Mouse (Mus musculus): ENCODE measurements at regions not wholly inside any gene's neighbourhood (a gene's known extent, or its start where the extent isn't known, plus 50 kb on each side); places are given as distances from the start of the nearest gene placed in this dataset.
A peak's percentile ranks its signal among the peaks of the same experiment; 100 is the strongest.

GRCm38 (mm10) chr2:28287210-28287860 is 94.5 kb downstream of the Olfm1 start:
- peak; percentile 66 for ATAC-seq (ENCODE audit: low FRiP score)
- Histone ChIP-seq H3K27ac (replicated peaks) (peak overlapping the region; percentile 48; the same call in 1 of the 2 replicates), H3K27me3 (replicated peaks) (no peaks in the 10 kb centered on the region), H3K4me1 (peaks cover 18% of the 10 kb centered on the region), H3K4me2 (no peak overlapping the region), H3K9me3 (replicated peaks) (no peaks in the 10 kb centered on the region), H3K9ac (replicated peaks) (no peak overlapping the region), H3K4me3 (replicated peaks) (no peak overlapping the region), H3K36me3 (no peaks in the 10 kb centered on the region)
- 31% methylated on average over 10 of the region's 10 CpGs for WGBS

- Histone ChIP-seq H3K9ac (replicated peaks) (no peak overlapping the region), H3K4me3 (replicated peaks) (no peak overlapping the region), H3K36me3 (no peaks in the 10 kb centered on the region), H3K27me3 (replicated peaks) (no peaks in the 10 kb centered on the region), H3K4me1 (peaks cover 21% of the 10 kb centered on the region), H3K4me2 (no peak overlapping the region), H3K9me3 (replicated peaks) (no peaks in the 10 kb centered on the region), H3K27ac (replicated peaks) (no peak overlapping the region)
- WGBS: 91% methylated on average over 6 of the region's 6 CpGs
- no peak for ATAC-seq (ENCODE audit: low FRiP score)
Observed at GRCm38 (mm10) chr2:28289339-28289738, 96.5 kb downstream of the Olfm1 start.

GRCm38 (mm10) chr2:28289860-28290471 is 97.2 kb downstream of the Olfm1 start:
- WGBS: 65% methylated on average over 11 of the region's 11 CpGs
- H3K4me3 ChIP-seq (replicated peaks): no peak overlapping the region
- H3K9ac ChIP-seq (replicated peaks): no peak overlapping the region
- H3K27ac ChIP-seq (replicated peaks): no peak overlapping the region
- no peaks in the 10 kb centered on the region for H3K9me3 ChIP-seq (replicated peaks)
- H3K36me3 ChIP-seq: no peaks in the 10 kb centered on the region
- H3K4me2 ChIP-seq: no peak overlapping the region
- no peak for ATAC-seq (ENCODE audit: low FRiP score)
- H3K27me3 ChIP-seq (replicated peaks): no peaks in the 10 kb centered on the region
- peaks cover 28% of the 10 kb centered on the region for H3K4me1 ChIP-seq

DNA sequence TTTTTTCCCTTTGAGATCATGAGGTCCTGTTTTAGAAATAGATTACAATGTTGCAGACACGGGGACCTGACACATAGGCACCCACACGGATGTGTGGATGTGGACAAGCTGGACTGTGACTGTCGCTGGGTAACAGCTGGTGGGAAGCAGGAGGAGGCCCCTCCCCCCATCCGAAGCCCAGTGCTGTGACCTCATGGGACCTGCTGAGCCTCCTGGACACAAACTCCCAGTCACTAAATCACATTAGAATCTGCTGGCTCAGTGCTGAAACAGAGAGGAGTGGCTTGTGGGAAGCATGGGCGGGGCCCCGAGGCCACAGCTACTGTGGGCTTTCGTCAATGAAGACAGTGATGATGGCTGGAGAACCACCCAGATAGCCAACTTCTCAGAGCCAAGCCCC is 101.7 kb downstream of the Olfm1 start:
- no peak for ATAC-seq (ENCODE audit: low FRiP score)
- Histone ChIP-seq H3K9me3 (replicated peaks) (no peaks in the 10 kb centered on the region), H3K36me3 (no peaks in the 10 kb centered on the region)

GRCm38 (mm10) chr2:28296183-28296582 is 103.4 kb downstream of the Olfm1 start:
- Histone ChIP-seq H3K9me3 (replicated peaks) (no peaks in the 10 kb centered on the region), H3K4me1 (peaks cover 49% of the 10 kb centered on the region), H3K4me3 (replicated peaks) (no peak overlapping the region), H3K36me3 (no peaks in the 10 kb centered on the region), H3K27me3 (replicated peaks) (no peaks in the 10 kb centered on the region), H3K27ac (replicated peaks) (peak overlapping the region; percentile 83), H3K9ac (replicated peaks) (no peak overlapping the region), H3K4me2 (peak overlapping the region; percentile 5; the same call in 1 of the 2 replicates)
- peak; percentile 88 for ATAC-seq (ENCODE audit: low FRiP score)
- WGBS: 22% methylated on average over 12 of the region's 12 CpGs

More for the DNA sequence above, 101.7 kb downstream of the Olfm1 start:
- 38% methylated on average over 7 of the region's 7 CpGs for WGBS
- H3K27ac ChIP-seq (replicated peaks): no peak overlapping the region
- H3K9ac ChIP-seq (replicated peaks): no peak overlapping the region
- H3K4me3 ChIP-seq (replicated peaks): no peak overlapping the region
- no peak overlapping the region for H3K4me2 ChIP-seq
- H3K27me3 ChIP-seq (replicated peaks): no peaks in the 10 kb centered on the region
- H3K4me1 ChIP-seq: peaks cover 51% of the 10 kb centered on the region

DNA sequence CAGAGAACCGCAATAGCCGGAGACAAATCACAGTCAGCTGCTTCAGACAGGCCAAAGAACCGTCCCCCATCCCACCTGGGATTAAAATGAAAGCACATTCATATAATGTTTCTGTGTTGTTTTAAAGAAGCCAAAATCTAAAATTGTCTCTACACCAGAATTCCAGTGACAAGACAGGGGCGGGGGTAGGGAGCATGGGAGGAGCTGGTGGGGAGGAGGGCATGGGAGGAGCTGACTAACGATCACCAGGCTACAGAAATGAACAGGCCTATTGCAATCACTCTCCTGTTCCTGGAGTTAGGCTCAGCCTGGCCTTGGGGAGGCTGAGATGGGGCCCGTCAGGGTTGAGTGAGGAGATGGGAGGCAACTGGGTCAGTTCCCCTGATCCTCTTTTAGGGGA is 105.9 kb downstream of the Olfm1 start:
- Histone ChIP-seq H3K27me3 (replicated peaks) (no peaks in the 10 kb centered on the region), H3K9ac (replicated peaks) (no peak overlapping the region), H3K36me3 (no peaks in the 10 kb centered on the region), H3K9me3 (replicated peaks) (no peaks in the 10 kb centered on the region), H3K4me1 (peaks cover 39% of the 10 kb centered on the region), H3K4me2 (no peak overlapping the region), H3K27ac (replicated peaks) (no peak overlapping the region), H3K4me3 (replicated peaks) (no peak overlapping the region)
- ATAC-seq (ENCODE audit: low FRiP score): no peak
- WGBS: 47% methylated on average over 6 of the region's 6 CpGs

- no peak overlapping the region for H3K9ac ChIP-seq (replicated peaks)
- H3K4me3 ChIP-seq (replicated peaks): no peak overlapping the region
- 84% methylated on average over 2 of the region's 2 CpGs for WGBS
- no peak overlapping the region for H3K27ac ChIP-seq (replicated peaks)
- no peaks in the 10 kb centered on the region for H3K9me3 ChIP-seq (replicated peaks)
- H3K4me1 ChIP-seq: peaks cover 35% of the 10 kb centered on the region
- no peaks in the 10 kb centered on the region for H3K36me3 ChIP-seq
- no peaks in the 10 kb centered on the region for H3K27me3 ChIP-seq (replicated peaks)
- ATAC-seq (ENCODE audit: low FRiP score): no peak
- no peak overlapping the region for H3K4me2 ChIP-seq
Observed at GRCm38 (mm10) chr2:28299346-28299745, 106.6 kb downstream of the Olfm1 start.

DNA sequence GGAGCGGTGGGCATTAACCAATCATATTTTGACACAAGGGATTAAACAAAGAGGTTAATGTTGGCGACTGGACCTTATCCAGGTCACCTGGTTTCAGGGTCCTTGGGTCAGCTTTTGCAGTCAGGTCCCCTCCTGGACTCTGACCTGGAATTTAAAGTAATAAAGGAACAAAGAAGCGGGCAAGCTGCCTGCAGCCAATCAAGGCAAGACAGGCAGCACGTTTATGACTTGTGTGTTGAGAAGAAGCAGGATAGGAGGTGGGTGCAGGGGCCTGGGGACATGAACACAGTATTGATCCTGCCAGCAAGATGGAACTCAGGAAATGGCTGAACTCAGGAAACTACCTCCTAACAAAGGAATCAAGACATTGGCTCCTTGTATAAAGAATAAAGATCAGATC is 108.5 kb downstream of the Olfm1 start:
- Histone ChIP-seq H3K27ac (replicated peaks) (no peak overlapping the region), H3K4me2 (no peak overlapping the region), H3K9ac (replicated peaks) (no peak overlapping the region), H3K4me3 (replicated peaks) (no peak overlapping the region), H3K9me3 (replicated peaks) (no peaks in the 10 kb centered on the region), H3K4me1 (peaks cover 17% of the 10 kb centered on the region), H3K36me3 (no peaks in the 10 kb centered on the region), H3K27me3 (replicated peaks) (no peaks in the 10 kb centered on the region)
- 69% methylated on average over 4 of the region's 4 CpGs for WGBS
- no peak for ATAC-seq (ENCODE audit: low FRiP score)

GRCm38 (mm10) chr2:28303936-28304335 is 111.1 kb downstream of the Olfm1 start:
- Histone ChIP-seq H3K9ac (replicated peaks) (no peak overlapping the region), H3K27ac (replicated peaks) (no peak overlapping the region), H3K36me3 (no peaks in the 10 kb centered on the region), H3K4me1 (peaks cover 5% of the 10 kb centered on the region), H3K9me3 (replicated peaks) (no peaks in the 10 kb centered on the region), H3K4me3 (replicated peaks) (no peak overlapping the region), H3K4me2 (no peak overlapping the region), H3K27me3 (replicated peaks) (no peaks in the 10 kb centered on the region)
- ATAC-seq (ENCODE audit: low FRiP score): no peak
- 93% methylated on average over 5 of the region's 5 CpGs for WGBS

- Histone ChIP-seq H3K4me2 (no peak overlapping the region), H3K9ac (replicated peaks) (no peak overlapping the region), H3K9me3 (replicated peaks) (no peaks in the 10 kb centered on the region), H3K27me3 (replicated peaks) (no peaks in the 10 kb centered on the region), H3K4me1 (no peaks in the 10 kb centered on the region; the same call in 1 of the 2 replicates), H3K27ac (replicated peaks) (no peak overlapping the region), H3K4me3 (replicated peaks) (no peak overlapping the region), H3K36me3 (no peaks in the 10 kb centered on the region)
- 14% methylated on average over 3 of the region's 3 CpGs for WGBS
- ATAC-seq (ENCODE audit: low FRiP score): no peak
Observed at GRCm38 (mm10) chr2:28304712-28305111, 111.9 kb downstream of the Olfm1 start.

DNA sequence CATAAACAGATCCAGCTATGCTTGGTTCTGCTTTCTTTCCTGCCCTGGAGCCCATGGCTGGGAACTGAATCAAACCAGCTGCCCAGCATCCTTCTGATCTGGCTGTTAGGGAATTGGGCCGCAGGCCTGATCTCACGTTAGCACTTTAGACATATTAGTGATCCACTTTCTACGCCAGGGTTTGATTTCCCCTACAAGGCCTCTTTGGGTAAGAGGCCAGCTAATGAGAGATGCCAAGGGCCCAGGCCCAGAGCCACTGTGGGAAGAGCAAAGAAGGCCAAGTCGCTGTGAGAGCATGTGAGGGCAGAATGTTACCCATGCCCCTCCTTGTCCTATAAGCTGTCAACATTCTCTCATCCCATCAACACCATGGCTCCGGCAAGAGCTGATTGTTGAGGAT is 116.3 kb downstream of the Olfm1 start:
- Histone ChIP-seq H3K4me1 (no peaks in the 10 kb centered on the region), H3K36me3 (no peaks in the 10 kb centered on the region), H3K27ac (replicated peaks) (no peak overlapping the region), H3K4me2 (no peak overlapping the region), H3K9ac (replicated peaks) (no peak overlapping the region), H3K4me3 (replicated peaks) (no peak overlapping the region), H3K9me3 (replicated peaks) (no peaks in the 10 kb centered on the region), H3K27me3 (replicated peaks) (no peaks in the 10 kb centered on the region)
- WGBS: 90% methylated on average over 5 of the region's 5 CpGs
- ATAC-seq (ENCODE audit: low FRiP score): no peak

GRCm38 (mm10) chr2:28312212-28312611 is 119.4 kb downstream of the Olfm1 start:
- H3K4me2 ChIP-seq: no peak overlapping the region
- no peak for ATAC-seq (ENCODE audit: low FRiP score)
- 91% methylated on average over 6 of the region's 6 CpGs for WGBS
- H3K4me1 ChIP-seq: no peaks in the 10 kb centered on the region
- no peak overlapping the region for H3K4me3 ChIP-seq (replicated peaks)
- no peak overlapping the region for H3K27ac ChIP-seq (replicated peaks)
- H3K36me3 ChIP-seq: no peaks in the 10 kb centered on the region
- no peak overlapping the region for H3K9ac ChIP-seq (replicated peaks)
- no peaks in the 10 kb centered on the region for H3K9me3 ChIP-seq (replicated peaks)
- no peaks in the 10 kb centered on the region for H3K27me3 ChIP-seq (replicated peaks)

Measured in neural tube, embryonic 15.5 days (tissue).